Mouse (Mus musculus) spleen, adult 2 months (tissue): ENCODE data around the gene Prss53.

Experiments
- CTCF ChIP-seq: fragments of 200-500 bp; IDR thresholded peaks from 2 replicates; pipeline ENCODE4 v1.5.1; 2011; ENCODE audit warnings: mild to moderate bottlenecking, inconsistent platforms; ENCODE audit not compliant: insufficient read depth, insufficient read length, insufficient replicate concordance; ENCODE audit errors: extremely low read depth
- POLR2A ChIP-seq: fragments of 200-500 bp; IDR thresholded peaks from 2 replicates; pipeline ENCODE4 v1.6.1; 2011; ENCODE audit warnings: low read depth, low read length, inconsistent platforms

- TF ChIP-seq CTCF (no peak), POLR2A (no peak)
These were observed 43.3 kb upstream of the Prss53 start for GRCm38 (mm10) chr7:127934075-127934474.
